Mouse (Mus musculus) liver, postnatal 0 days (tissue): ENCODE measurements around the gene Nhlh1. TPM values are rescaled to one million over a fixed set of nuclear protein-coding genes. Genes with fewer than 3 reads are reported as not detected.
A peak's percentile ranks its signal among the peaks of the same experiment; 100 is the strongest.

ENCODE experiments used
- ATAC-seq: fragments of 200-750 bp; cut with Nextera tagmentation; 2 replicates; pipeline ENCODE4 v1.8.0; 2017; ENCODE audit warnings: mild to moderate bottlenecking, moderate library complexity
- DNase-seq: peaks from one replicate; pipeline ENCODE4 v3.0.0-alpha.2; 2016
- H3K27ac ChIP-seq: fragments of 300-500 bp; sonication (generic); 2 replicates; pipeline ENCODE4 v1.5.1; 2014; ENCODE audit warnings: antibody characterized with exemption, moderate library complexity, mild to moderate bottlenecking, low read depth
- H3K27me3 ChIP-seq: fragments of 300-500 bp; sonication (generic); 2 replicates; pipeline ENCODE4 v1.6.1; 2014; ENCODE audit warnings: low read length, control low read depth, mixed read lengths; ENCODE audit not compliant: insufficient read depth
- H3K36me3 ChIP-seq: fragments of 300-500 bp; sonication (generic); replicated peaks from 2 replicates; pipeline ENCODE4 v1.6.1; 2014; ENCODE audit warnings: mild to moderate bottlenecking, control low read depth, low read length, moderate library complexity, mixed read lengths; ENCODE audit not compliant: insufficient read depth
- H3K4me1 ChIP-seq: fragments of 300-500 bp; sonication (generic); 2 replicates; pipeline ENCODE4 v1.6.1; 2014; ENCODE audit warnings: antibody characterized with exemption, mild to moderate bottlenecking, control low read depth; ENCODE audit not compliant: insufficient read depth
- H3K4me2 ChIP-seq: fragments of 300-500 bp; sonication (generic); 2 replicates; pipeline ENCODE4 v1.6.1; 2014; ENCODE audit warnings: low read depth, mild to moderate bottlenecking, low read length, moderate library complexity, mixed read lengths
- H3K4me3 ChIP-seq: fragments of 300-500 bp; sonication (generic); 2 replicates; pipeline ENCODE4 v1.5.1; 2014; ENCODE audit warnings: low read depth, low read length
- H3K9ac ChIP-seq: fragments of 300-500 bp; sonication (generic); replicated peaks from 2 replicates; pipeline ENCODE4 v1.6.1; 2014; ENCODE audit warnings: mild to moderate bottlenecking, moderate library complexity
- H3K9me3 ChIP-seq: fragments of 300-500 bp; sonication (generic); 2 replicates; pipeline ENCODE4 v1.6.1; 2016; ENCODE audit warnings: mild to moderate bottlenecking, control low read depth, low read length, mixed read lengths
- CTCF ChIP-seq: sonication (generic); IDR thresholded peaks from 2 replicates; pipeline ENCODE4 v1.5.1; 2016; ENCODE audit warnings: antibody characterized with exemption, low read depth
- EP300 ChIP-seq: IDR thresholded peaks from 2 replicates; pipeline ENCODE4 v1.6.1; 2016; ENCODE audit warnings: antibody characterized with exemption, low read depth, mild to moderate bottlenecking
- WGBS: fragments of 180-500 bp; shearing (Covaris S2); extraction: QIAGEN DNeasy Blood & Tissue Kit; methylation state at CpG from one replicate; pipeline ENCODE4 v1.1.7; 2014; ENCODE audit not compliant: insufficient replicate concordance; 5-methylcytosine and 5-hydroxymethylcytosine counted together
- polyA plus RNA-seq: library from polyadenylated mRNA; unstranded; fragments of >200 nt; fragmentation: Nextera tagmentation; extraction: Ambion mirVana; gene quantifications from 2 replicates; pipeline ENCODE4 v1.2.1, GENCODE M21; 2015

Gene Nhlh1
- polyA plus RNA-seq, result not detected in 2 replicates

- WGBS, result 45% methylated on average over 2 of the region's 2 CpGs
- H3K4me2 ChIP-seq, result no peak within 1 kb of the TSS
- DNase-seq (no peak), ATAC-seq (no peak)
- peaks cover 3% of the 10 kb centered on the region; the same call in 1 of the 2 replicates for H3K4me1 ChIP-seq
- H3K27me3 ChIP-seq, result peaks cover 39% of the 10 kb centered on the region
- TF ChIP-seq CTCF, result no peak
- TF ChIP-seq EP300, result no peak
- H3K36me3 ChIP-seq, result no peaks in the 10 kb centered on the region
- H3K27ac ChIP-seq, result no peak within 1 kb of the TSS
- H3K9ac ChIP-seq, result no peak within 1 kb of the TSS
- H3K4me3 ChIP-seq, result no peak within 1 kb of the TSS
- no peaks in the 10 kb centered on the region for H3K9me3 ChIP-seq
Observed at GRCm38 (mm10) chr1:172057491-172057921, at the start of gene Nhlh1. TSS of gene Nhlh1 (minus strand) at chr1:172057573.

DNA sequence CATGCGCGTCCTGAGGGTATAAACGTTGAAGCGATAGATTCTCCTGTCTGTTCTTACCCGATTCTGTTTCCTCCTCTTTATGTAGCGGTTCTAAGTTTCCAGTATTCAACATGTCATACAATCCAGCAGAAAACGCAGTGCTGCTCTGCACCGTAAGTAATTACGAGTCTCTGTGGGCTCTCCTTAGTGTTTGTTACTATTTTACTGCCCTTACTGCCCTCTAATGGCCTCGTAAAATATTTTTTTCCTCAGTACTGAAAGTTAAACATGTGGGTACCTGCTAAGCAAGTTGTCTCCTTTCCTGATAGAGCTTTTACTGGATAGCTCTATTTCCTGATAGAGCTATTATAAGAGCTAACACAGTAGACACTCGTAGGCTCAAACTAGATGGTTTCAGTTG lies 47.7 kb upstream of the Nhlh1 start:
- TF ChIP-seq EP300, result no peak
- no peak for TF ChIP-seq CTCF
- WGBS, result 86% methylated on average over 11 of the region's 11 CpGs
- no peaks in the 10 kb centered on the region for H3K27me3 ChIP-seq

GRCm38 (mm10) chr1:172103619-172104018 lies 46.2 kb upstream of the Nhlh1 start:
- Histone ChIP-seq H3K4me2 (no peak overlapping the region), H3K27ac (no peak overlapping the region), H3K4me3 (no peak overlapping the region), H3K9me3 (no peaks in the 10 kb centered on the region), H3K9ac (no peak overlapping the region), H3K4me1 (no peaks in the 10 kb centered on the region), H3K36me3 (peaks cover 85% of the 10 kb centered on the region), H3K27me3 (no peaks in the 10 kb centered on the region)
- DNase-seq (no peak), ATAC-seq (no peak)
- 86% methylated on average over 4 of the region's 4 CpGs for WGBS
- TF ChIP-seq EP300 (no peak), CTCF (no peak)

More for the DNA sequence above, 47.7 kb upstream of the Nhlh1 start:
- DNase-seq (no peak), ATAC-seq (no peak)
- Histone ChIP-seq H3K36me3 (peaks cover 91% of the 10 kb centered on the region), H3K4me3 (no peak overlapping the region), H3K4me2 (no peak overlapping the region), H3K27ac (no peak overlapping the region), H3K4me1 (no peaks in the 10 kb centered on the region), H3K9ac (no peak overlapping the region), H3K9me3 (no peaks in the 10 kb centered on the region)

- H3K27me3 ChIP-seq, result no peaks in the 10 kb centered on the region
- H3K4me1 ChIP-seq, result no peaks in the 10 kb centered on the region
- TF ChIP-seq CTCF (no peak), EP300 (no peak)
- DNase-seq (peak; percentile 60), ATAC-seq (peak; percentile 50; the same call in 1 of the 2 replicates)
- peaks cover 78% of the 10 kb centered on the region for H3K36me3 ChIP-seq
- no peak overlapping the region for H3K4me2 ChIP-seq
- H3K27ac ChIP-seq, result no peak overlapping the region
- 81% methylated on average over 6 of the region's 6 CpGs for WGBS
- H3K9ac ChIP-seq, result no peak overlapping the region
- H3K9me3 ChIP-seq, result no peaks in the 10 kb centered on the region
- H3K4me3 ChIP-seq, result no peak overlapping the region
Observed at GRCm38 (mm10) chr1:172099325-172100033, 42.1 kb upstream of the Nhlh1 start.

DNA sequence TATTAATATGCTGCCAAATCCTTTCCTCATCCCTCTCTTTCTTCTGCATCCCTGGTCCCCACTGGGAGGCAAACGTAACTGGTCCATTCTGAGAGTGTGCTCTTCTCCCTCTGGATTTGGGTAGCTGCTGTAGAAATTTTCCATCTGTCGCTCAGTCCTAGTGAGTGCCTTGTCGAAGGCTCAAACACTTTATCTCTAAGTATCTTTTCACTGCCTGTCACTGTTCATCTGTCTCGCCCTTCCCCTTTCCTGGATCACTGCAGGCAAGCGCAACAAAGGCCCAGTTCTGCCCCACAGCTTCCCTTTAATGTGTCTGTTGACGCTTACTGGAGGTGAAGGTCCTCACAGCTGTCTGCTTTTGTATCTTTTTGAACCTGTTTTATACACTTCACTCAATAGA lies 37.8 kb upstream of the Nhlh1 start:
- DNase-seq (no peak), ATAC-seq (no peak)
- no peaks in the 10 kb centered on the region for H3K4me1 ChIP-seq
- no peak overlapping the region for H3K9ac ChIP-seq
- no peak overlapping the region for H3K4me3 ChIP-seq
- 49% methylated on average over 6 of the region's 6 CpGs for whole genome bisulfite sequencing
- H3K9me3 ChIP-seq, result no peaks in the 10 kb centered on the region
- H3K4me2 ChIP-seq, result no peak overlapping the region
- H3K27ac ChIP-seq, result no peak overlapping the region
- no peaks in the 10 kb centered on the region for H3K27me3 ChIP-seq
- H3K36me3 ChIP-seq, result peaks cover 78% of the 10 kb centered on the region
- no peak for TF ChIP-seq CTCF
- TF ChIP-seq EP300, result no peak

- ATAC-seq (no peak), DNase-seq (no peak)
- Histone ChIP-seq H3K9ac (no peak overlapping the region), H3K4me1 (no peaks in the 10 kb centered on the region), H3K4me3 (no peak overlapping the region), H3K27ac (no peak overlapping the region), H3K27me3 (no peaks in the 10 kb centered on the region), H3K36me3 (peaks cover 81% of the 10 kb centered on the region), H3K9me3 (no peaks in the 10 kb centered on the region), H3K4me2 (no peak overlapping the region)
- TF ChIP-seq EP300 (no peak), CTCF (no peak)
Observed at GRCm38 (mm10) chr1:172094295-172094694, 36.9 kb upstream of the Nhlh1 start.
